Mouse (Mus musculus) liver, embryonic 14.5 days (tissue): ENCODE data around the gene Hal.

Experiments used
- CTCF ChIP-seq: IDR thresholded peaks from 2 replicates; pipeline ENCODE4 v1.5.1; 2016; ENCODE audit warnings: antibody characterized with exemption, low read depth, control low read depth
- EP300 ChIP-seq: IDR thresholded peaks from 2 replicates; pipeline ENCODE4 v1.6.1; 2016; ENCODE audit warnings: antibody characterized with exemption, low read depth

DNA sequence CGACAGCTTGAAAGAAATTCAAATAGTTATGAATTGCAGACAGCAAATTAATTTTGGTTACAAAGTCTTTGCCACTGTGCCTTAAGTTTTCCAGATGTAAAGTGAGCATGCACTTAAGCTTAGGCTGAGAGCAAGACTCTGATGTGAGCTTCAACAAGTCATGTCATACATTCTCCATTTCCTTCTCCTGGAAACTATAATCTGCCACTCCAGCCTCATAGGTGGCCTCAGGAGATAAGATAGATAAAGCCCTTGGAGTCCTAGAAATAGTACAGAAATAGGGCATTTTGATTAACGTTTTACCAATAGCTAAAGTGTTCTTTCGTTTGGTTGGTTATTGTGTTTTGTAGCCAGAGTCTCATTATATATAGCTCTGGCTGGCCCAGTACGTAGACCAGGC lies 21.3 kb upstream of the Hal start:
- peak; percentile 56 for TF ChIP-seq EP300
- no peak for TF ChIP-seq CTCF
